Mouse (Mus musculus): ENCODE results near the gene Shcbp1l.
"Not testable (repeated sequence)": the region's sequence is repeated elsewhere in the genome, so short reads cannot be mapped to it uniquely, and the experiment has no call there.

The Shcbp1l gene

DNA sequence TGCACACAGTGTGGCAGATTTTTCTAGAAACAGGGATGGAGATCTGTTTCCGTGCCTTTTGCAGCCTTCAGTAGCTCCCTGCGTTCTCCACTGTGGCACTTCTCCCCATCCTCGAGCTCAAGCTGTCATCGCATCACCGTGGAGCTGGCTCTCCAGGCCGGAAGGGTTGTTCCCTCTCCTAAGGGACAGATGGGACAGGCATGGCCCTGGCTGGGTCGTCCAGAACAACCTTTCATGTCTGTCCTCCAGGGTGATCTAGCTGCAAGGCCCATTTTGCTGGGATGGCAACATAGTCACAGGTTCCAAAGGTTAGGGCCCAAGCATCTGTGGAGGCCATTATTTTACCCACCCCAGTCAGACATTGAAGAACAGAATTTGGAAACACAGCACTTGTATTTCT is 6.2 kb downstream of the Shcbp1l start:
- no peak for DNase-seq

DNA sequence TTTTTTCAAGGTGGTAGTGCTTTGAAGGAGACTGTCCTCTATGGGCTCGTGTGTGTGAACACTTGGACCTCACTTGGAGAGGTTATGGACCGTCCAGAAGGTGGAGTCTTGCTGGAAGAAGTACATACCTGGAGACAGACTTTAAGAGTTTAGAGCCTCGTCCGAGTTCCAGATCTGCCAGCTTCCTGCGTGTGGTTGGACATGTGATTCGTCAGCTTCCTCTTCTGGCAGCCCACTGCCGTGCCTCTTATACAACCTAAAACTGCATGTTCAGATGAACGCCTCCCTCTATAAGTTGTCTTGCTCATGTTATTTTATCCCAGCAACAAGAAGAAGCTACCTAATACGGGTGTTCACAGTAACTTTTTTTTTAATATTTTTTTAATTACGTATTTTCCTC is 6.7 kb downstream of the Shcbp1l start:
- DNase-seq = peak; percentile 23

- DNase-seq = no peak
These were observed 7.4 kb downstream of the Shcbp1l start for GRCm38 (mm10) chr1:153432329-153432728.

DNA sequence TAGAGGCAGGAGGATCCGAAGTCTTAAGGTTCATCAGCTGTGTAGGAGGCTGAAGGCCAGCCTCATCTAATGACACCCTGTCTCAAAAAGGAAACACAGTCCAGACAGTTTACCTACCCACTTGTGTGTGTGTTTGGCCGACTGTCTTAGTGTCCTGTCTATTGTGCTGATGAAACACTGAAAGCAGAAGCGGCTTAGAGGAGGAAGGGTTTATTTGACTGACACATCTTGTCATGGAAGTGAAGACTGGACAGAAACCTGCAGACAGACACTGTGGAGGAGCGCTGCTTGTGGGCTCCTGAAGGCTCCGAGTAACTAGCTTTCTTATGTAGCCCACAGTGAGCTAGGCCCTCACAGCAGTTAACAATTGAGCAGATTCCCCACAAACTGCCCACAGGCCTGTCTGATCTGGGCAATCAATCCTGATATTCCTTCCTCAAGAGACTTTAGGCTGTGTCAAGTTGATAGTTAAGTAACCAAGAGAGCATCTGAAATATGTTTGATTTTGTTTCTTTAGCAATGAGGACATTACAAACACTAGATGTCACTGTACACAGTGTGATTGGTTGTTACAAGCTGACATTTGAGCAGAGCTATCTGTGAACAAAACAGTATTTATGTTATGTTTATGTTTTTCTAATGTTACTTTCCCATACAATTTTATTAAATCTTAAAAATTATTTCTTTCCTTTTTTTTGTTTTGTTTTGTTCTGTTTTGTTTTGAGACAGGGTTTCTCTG is 9.1 kb downstream of the Shcbp1l start:
- DNase-seq = no peak

DNA sequence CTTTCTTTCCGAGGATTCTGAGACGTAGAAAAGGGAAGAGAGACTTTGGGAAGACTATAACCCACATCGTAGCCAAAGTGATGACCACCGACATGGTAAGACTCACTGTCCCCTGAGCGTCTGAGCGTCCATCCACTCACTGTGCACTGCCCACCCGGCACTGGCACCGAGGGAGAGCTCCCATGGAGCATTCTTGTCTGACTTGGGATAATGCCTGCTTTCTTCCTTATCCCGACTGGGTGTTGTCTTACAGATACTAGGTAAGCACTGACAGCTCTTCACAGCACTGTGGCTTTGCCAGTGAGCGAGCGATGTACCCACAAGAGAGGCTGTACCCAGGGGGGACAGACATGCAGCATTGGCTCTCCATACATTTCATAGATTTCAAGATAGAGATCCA is 12.6 kb downstream of the Shcbp1l start:
- no peak for DNase-seq

GRCm38 (mm10) chr1:153440752-153441151 is 15.8 kb downstream of the Shcbp1l start:
- DNase-seq = no peak

- DNase-seq = no peak
These were observed 16.7 kb downstream of the Shcbp1l start for GRCm38 (mm10) chr1:153441656-153442055.

- DNase-seq = no peak
These were observed 18.1 kb downstream of the Shcbp1l start for GRCm38 (mm10) chr1:153443019-153443418.

DNA sequence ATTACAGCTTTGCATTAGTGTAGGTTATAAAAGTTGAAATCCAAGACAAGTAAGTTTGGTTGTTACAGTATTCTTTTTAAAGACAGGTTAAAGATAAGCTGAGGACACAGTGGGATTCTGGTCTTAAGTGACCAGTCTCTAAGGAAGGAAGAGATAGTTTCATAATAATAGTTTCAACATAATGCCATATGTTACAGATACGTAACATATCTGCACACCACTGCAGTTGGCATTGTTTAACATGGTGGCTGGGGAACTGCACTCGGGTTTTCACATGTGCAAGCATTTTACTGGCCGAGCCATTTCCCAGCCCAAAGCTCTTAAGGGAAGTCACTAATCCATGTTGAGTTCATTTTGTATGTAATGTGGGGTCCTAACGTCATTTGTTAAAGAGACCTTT is 18.7 kb downstream of the Shcbp1l start:
- DNase-seq = no peak

GRCm38 (mm10) chr1:153446120-153446831 is 21.3 kb downstream of the Shcbp1l start:
- no peak for DNase-seq

DNA sequence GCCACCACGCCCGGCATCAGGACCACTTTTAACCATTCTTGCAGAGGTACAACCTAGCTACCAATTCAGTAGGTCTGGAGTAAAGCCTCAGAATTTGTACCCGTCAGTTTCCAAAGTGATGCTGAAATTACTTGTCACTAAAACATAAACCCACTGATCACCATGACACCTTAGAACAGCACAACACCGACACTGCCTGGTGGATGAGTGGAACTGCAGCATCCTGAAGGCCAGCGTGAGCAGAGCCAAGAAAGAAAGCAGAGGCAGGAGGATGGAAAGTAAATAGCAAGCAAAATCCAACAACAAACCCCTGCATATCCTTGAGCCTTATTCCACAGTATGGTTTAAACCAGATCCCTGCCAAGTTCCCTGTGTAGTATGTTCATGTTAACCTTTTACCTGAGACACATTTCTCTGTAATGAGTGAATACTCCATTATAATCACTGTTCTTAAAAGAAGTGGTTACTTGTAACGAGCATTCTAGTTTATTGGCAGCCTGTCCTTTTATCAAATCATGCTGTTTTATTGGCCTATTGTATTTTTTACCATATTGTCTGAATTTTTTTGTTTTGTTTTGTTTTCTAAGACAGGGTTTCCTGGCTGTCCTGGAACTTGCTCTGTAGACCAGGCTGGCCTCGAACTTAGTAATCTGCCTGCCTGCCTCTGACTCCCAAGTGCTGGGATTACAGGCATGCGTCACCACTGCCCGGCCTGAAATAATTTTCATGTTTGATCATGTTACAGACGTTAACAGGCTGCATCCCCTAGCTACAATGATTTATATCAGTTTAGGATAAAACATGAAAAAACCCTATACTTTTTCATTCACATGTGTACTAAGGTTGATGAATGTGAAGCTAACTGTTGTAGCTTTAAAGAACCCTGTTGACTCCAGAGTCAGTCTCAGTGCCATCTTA is 26.5 kb downstream of the Shcbp1l start:
- peak; percentile 52 for DNase-seq

DNA sequence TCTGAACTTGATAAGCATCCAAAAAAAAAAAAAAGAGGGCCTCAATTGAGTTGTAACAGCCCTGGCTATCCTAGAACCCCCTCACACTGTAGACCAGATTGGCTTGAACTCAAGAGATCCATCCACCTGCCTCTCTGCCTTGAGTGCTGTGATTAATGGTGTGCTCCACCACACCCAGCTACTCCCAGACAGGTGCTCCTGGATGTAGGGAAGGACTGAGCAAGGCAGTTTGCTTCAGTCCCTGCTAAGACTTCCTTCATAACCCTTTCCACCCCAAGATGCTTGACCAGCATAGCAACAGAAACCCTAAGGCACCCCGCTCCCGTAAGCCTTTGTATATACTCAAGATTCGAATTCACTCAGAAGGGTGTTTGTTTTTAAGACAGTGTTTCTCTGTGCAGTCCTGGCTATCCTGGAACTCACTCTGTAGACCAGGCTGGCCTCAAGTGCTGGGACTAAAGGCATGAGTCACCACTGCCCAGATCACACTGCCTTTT is 28.2 kb downstream of the Shcbp1l start:
- no peak for DNase-seq

DNA sequence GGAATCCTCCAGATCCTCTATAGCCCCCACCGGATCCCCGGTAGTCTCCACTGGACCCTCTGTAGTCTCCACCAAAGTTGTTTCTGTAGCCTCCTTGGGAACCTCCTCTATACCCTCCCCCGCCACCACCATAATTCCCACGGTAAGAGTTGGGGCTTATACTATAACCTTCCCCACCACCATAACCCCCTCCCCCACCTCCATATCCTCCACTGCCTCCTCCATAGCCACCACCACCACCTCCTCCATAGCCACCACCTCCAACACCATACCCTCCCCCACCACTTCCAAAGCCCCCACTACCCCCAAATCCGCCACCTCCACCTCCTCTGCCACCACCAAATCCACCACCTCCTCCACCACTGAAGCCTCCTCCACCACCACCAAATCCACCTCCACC is 31.2 kb downstream of the Shcbp1l start:
- no peak for DNase-seq

DNA sequence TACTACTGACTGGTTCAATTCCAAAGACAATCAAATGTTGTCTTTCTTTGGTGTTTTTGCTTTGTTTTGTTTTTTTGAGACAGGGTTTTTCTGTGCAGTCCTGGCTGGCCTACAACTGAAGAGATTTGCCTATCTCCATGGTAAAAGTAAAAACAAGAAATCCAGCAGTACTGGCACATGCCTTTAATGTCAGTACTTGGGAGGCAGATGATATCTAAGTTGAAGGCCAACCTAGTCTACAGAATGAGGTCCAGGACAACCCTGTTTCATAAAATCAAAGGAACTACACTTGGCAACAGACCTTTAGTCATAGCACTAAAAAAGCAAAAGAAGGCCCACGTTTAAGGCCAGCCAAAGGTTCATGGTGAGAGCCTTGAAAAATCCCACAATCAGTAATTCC is 36.8 kb downstream of the Shcbp1l start:
- no peak for DNase-seq

- DNase-seq = no peak
These were observed 54.3 kb downstream of the Shcbp1l start for GRCm38 (mm10) chr1:153479296-153479695.

GRCm38 (mm10) chr1:153480386-153481024 is 55.5 kb downstream of the Shcbp1l start:
- peak; percentile 83 for DNase-seq

GRCm38 (mm10) chr1:153481025-153481412 is 56.1 kb downstream of the Shcbp1l start:
- DNase-seq = no peak

GRCm38 (mm10) chr1:153485201-153485796 is 60.3 kb downstream of the Shcbp1l start:
- DNase-seq = no peak

DNA sequence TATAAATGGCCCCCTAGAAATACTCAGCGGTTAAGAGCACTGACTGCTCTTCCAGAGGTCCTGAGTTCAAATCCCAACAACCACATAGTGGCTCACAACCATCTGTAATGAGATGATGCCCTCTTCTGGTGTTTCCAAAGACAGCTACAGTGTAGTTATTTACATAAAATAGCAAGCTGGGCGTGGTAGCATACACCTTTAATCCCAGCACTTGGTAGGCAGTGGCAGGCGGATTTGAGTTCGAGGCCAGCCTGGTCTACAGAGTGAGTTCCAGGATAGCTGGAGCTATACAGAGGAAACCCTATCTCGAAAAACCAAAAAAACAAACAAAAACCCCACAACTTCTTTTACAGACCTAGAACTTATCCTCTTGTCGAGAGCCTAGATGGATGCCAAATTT is 61.2 kb downstream of the Shcbp1l start:
- not testable (repeated sequence) for DNase-seq

DNA sequence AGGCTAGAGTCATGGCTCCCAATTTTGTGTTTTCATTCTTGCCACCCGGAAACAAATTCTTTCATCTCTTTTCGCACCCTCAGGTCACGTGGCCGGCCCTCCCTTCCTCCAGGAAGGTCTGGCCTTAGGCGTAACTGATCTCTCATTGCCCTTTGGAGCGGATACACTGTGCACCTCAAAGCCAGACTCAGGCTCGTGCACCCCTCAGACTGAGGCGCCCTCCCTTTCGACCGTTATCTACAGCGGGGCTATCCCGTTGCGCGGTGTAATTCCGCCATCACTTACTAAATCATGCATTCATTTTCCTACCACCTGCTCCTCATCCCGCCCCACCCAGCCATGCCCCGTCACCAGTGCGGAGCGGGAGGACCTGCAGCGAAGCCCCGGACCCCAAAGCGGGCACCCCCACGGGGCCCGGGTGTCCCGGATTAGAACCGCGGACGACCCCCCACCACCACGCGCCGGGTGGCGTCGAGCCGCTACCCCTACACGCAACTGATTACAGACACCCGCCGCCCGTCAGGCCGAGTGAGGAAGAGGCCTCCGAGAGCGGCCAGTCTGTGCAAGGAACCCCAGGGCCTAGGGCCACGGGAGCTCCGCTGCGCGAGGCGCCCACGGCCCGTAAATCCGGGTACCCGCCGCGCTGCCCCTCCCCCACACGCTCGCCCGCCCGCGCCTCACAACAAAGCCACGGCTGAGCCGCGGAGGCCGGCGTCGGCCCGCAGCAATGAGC is 62.0 kb downstream of the Shcbp1l start:
- DNase-seq = peak; percentile 73

DNA sequence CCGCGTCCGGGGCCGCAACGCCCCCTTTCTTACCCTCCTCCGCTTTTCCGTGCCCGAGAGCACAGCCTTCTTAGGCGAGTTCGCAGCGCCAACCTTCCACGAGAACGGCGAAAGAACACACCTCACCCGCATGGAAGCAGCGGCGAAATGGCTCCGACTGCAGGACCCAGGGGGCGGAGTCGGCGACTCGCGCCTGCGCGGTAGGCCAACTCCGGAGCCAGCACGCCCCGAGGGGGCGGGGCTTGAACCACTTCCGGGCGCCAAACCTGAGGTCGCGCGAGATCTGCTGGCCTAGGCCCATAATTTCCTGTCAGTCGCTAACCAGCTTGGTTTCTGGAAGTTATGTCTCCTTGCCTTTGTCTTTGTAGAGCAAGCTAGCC is 62.5 kb downstream of the Shcbp1l start, which contains the start of gene Dhx9:
Gene Dhx9 (minus strand): TSS at position 161 of the 380 bp plus-strand sequence.
- DNase-seq = peak; percentile 99

GRCm38 (mm10) chr1:153489132-153489531 is 64.2 kb downstream of the Shcbp1l start:
- peak; percentile 61 for DNase-seq
